Mouse (Mus musculus) gastrocnemius, postnatal 36 days (tissue): ENCODE measurements around the gene Gfi1. TPM values are rescaled to one million over a fixed set of nuclear protein-coding genes. Genes with fewer than 3 reads are reported as not detected.

Experiments
- DNase-seq, 2 experiments: peaks; one replicate each; pipeline ENCODE4 v3.0.0; 2022
- intact Hi-C: fragments of 180-260 bp; cut with DNase I; formaldehyde crosslinking; loops from one replicate; pipeline ENCODE4 v1.15.1; 2025
- total RNA-seq, 2 experiments: library from RNA; stranded (reverse); gene quantifications; 2 replicates each; pipeline ENCODE4 v1.2.3; 2021

Gene Gfi1
- total RNA-seq, 2 experiments from 2014 or later = 0.54 TPM; not detected in 1

DNA sequence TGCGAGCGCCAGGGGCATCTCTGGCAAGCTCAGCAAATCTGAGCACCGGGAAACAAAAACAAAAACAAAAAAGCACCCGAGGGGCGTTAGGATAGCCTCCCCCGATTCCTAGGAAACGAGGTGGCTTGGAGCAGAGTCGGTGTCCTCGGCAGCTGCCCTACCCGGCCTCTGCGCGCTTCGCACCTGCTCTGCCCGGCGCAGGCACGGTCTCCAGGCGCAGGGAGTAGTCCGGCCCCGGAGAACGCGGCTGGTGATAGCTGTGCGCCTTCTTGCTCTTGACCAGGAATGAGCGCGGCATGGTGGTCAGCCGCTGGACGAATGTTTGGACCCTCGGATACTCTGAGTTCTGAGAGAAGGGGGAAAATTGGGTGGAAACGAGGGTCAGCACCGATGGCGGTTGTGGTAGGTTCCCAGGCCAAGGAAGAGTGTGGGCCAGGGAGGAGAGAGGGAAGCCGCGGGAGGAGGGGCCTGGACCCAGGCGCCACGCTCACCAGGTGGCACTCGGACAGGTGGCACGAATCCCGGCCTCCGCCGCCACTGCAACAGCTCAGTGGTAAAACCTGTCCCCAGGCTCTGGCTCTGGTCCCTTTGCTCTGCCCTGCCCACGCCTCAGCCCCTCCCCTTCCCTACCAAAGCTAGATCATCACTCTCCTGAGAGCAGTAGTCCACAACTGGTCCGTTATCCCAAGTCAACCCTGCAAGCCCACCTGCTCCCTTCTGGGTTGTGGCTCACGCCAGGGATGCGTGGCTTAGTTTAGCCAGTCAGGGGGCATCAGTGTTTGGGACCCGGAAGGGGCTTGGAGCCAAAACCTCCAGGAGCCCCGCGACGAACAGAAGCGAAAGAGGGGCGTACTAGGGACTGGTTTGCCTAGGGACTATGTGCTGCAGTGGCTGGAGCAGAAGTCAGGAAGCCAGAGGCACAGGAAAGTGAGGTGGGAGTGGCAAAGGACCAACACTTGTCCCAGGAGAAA is 2.0 kb downstream of the Gfi1 start:
- intact Hi-C loops = no loop called here
- no peak for DNase-seq

DNA sequence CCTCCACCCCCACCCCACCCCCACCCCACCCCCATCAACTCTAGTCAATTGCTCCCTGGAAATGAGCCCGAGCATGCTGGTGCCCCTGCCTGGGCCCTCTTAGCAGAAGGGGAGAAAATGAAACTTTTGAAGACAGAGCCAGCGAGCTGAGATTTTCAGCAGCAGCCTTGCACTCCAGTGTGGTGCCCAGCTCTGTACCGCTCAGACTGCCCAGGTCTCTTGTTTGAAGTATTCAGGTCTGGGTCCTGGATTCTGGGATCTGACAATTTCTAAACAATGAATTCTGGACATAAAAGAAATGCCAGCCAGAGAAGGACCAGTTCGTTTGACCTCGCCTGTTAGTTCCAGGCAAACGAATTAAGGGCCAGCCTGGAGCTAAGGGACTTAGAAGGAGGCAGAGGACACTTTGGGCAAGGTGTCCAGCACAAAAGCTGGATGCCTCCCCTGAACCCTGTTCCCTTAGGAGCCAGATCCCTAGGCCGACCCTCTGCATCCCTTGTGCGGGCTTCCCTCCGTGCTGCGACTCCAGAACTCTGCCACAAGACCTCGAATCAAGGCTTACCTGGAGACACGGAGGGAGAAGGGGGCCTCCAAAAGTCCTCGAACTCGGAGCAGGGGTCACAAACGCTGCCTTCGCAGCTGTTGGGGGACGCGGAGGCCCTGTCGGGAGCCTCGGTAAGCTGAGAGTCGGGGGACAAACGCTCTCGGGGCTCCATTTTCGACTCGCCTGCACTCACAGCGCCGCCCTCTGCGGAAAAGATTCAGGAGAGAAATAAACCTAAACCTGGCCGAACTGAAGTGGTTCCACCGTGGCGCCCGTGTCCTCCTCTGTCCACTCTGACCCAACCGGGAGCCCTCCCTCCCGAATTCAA is 2.9 kb downstream of the Gfi1 start:
- intact Hi-C loops = no loop called here
- DNase-seq = peak in 1 of 2 experiments; percentile 28

GRCm38 (mm10) chr5:107721638-107722011 is 4.2 kb downstream of the Gfi1 start:
- intact Hi-C loops = no loop called here
- no peak for DNase-seq

GRCm38 (mm10) chr5:107720991-107721637 is 4.7 kb downstream of the Gfi1 start:
- intact Hi-C loops = no loop called here
- DNase-seq = no peak

DNA sequence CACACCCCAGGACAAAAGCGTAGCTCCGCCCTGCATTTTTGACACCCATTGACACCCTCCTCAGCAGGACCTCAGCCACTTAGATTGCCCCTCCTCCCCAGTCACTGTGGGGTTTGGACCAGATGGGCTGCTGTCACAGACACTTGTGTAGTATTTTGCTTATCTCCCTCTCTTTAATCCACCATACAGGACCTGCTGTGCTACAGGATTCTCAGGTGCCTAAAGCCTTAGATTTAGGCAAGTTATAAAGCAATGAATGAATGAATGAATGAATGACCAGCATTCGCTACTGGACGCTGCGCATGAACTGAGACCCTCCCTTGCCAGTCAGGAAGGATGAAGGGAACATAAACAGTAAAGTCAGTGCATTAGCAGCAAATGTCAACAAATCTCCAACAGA is 5.3 kb downstream of the Gfi1 start:
- DNase-seq = no peak
- intact Hi-C loops = no loop called here

DNA sequence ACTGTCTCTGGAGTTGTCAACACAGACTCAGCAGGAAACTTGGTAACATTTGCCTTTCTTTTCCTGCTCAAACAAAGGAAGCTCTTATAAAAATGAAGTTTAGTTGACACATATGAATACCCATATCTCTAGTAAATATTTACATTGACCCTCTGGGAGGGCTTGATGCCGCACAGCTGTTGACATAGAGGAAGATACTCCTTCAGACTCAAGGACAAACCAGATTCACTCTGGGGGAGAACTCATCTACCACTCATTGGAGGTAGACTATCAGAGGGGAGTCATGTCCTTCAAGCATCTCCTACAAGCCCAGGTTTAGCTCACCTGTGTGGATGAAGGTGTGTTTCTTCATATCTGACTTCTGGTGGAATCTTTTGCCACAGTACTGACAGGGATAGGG is 6.0 kb downstream of the Gfi1 start:
- intact Hi-C loops = no loop called here

DNA sequence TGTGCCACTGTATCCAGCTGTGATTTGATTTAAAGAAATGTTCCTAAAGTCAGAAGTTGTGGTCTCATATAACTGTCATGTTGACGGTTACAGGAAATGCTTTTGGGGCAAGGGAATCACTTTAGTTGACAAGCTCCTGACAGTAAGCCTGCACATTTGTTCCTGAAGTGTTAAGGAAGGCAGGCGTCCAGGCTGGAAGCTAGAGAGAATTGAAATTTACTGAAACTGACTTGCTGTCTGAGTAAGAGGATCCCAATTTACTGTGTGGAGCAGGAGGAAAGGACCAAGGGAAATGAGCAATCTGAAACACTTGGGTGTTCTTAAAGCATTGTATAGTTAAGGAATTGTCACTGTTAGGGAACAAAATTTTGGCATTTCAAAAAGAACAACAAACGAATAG is 6.6 kb downstream of the Gfi1 start:
- DNase-seq = no peak
- intact Hi-C loops = no loop called here

More for the DNA sequence above, 6.0 kb downstream of the Gfi1 start:
- no peak for DNase-seq

DNA sequence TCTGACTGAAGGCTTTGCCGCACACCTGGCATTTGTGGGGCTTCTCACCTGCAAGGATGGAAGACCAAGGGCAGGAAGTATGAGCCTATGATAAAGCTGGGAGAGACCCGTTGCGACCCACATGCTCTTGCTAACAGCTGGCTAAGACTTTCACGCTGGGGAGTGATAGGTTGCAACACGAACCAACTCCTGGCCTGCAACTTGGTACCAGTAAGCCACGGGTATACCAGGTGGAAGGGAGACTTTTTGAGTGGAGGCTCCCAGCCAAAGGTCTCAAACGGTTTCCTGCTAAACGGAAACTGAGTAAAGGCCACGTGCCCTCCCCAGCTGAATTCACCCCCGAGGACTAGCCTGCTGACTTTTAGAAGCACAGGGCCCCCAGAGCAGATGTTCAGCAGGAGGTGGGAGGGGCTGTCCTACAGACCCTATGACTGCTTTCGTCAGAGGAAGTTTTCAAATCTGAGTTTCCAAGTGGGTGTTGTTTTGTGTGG is 7.9 kb downstream of the Gfi1 start:
- DNase-seq = no peak
- intact Hi-C loops = no loop called here

DNA sequence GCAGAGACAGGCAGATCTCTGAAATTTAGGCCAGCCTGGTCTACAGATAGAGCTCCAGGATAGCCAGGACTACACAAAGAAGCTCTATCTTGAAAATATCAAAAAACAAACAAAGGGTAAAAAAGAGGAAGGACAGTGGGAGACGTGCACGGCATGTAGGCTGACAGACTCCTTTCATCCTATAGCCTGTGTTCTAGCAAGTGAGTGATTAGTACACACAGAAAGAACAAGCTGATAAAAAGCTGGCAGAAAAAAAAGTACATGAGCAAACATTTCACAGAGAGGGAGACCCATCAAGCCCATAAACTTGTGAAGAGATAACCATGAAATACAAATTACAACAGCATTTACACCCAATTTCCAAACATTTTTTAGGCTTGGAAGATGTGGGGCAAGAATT is 14.1 kb downstream of the Gfi1 start:
- intact Hi-C loops = no loop called here
- DNase-seq = no peak

GRCm38 (mm10) chr5:107708124-107708797 is 17.6 kb downstream of the Gfi1 start:
- intact Hi-C loops = no loop called here

DNA sequence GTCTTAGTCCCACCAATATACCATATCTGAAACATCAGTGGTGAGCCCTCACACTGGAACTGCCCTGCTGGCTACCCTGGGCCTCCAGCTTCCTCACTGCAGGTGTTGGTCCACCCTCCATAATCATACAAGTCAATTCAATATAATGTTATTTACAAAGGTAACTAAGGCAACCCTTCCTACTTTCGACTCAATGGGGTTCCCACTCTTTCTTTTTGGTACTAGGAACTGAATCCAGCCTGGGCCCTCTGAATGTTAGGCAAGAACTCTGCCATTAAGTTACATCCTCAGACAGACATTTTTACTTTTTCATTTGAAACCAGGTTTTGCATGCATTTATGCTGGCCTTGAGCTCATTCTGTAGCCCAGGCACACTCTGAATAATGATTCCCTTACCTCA is 19.6 kb downstream of the Gfi1 start:
- intact Hi-C loops = no loop called here
- no peak for DNase-seq

More at GRCm38 (mm10) chr5:107708124-107708797, 17.6 kb downstream of the Gfi1 start:
- no peak for DNase-seq

- intact Hi-C loops = no loop called here
- DNase-seq = no peak
Observed at GRCm38 (mm10) chr5:107705756-107706155, 20.1 kb downstream of the Gfi1 start.

DNA sequence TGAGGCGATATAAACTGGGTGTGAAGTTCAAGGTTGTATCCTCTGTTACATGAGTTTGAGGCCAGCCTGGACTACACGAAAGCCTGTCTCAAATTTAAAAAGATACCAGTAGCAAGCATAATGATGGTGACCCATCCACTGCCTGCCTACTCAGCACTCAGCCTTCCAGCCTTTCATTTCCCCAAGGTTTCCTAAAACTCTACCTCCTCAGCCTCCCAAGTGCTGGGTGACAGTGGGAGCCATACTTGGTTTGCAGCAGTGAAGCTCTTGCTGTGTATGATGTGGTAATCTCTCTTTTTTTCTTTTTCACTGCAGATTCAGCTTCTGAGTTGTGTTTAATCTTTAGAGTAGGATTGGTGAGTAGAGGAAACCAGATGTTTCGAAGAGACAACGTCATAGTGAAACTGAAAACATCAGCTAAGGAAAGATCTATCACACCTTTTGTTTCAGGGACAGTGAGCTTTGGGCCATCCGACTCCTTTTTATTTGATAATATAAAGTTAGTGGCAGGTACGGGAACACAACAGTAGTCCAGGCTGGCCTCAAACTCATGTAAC is 22.6 kb downstream of the Gfi1 start:
- intact Hi-C loops = no loop called here
- no peak for DNase-seq

- intact Hi-C loops = no loop called here
- no peak for DNase-seq
Observed at GRCm38 (mm10) chr5:107701658-107702057, 24.2 kb downstream of the Gfi1 start.

- intact Hi-C loops = no loop called here
- DNase-seq = no peak
Observed at GRCm38 (mm10) chr5:107700873-107701272, 25.0 kb downstream of the Gfi1 start.

- intact Hi-C loops = no loop called here
- DNase-seq = no peak
Observed at GRCm38 (mm10) chr5:107698888-107699287, 26.9 kb downstream of the Gfi1 start.

DNA sequence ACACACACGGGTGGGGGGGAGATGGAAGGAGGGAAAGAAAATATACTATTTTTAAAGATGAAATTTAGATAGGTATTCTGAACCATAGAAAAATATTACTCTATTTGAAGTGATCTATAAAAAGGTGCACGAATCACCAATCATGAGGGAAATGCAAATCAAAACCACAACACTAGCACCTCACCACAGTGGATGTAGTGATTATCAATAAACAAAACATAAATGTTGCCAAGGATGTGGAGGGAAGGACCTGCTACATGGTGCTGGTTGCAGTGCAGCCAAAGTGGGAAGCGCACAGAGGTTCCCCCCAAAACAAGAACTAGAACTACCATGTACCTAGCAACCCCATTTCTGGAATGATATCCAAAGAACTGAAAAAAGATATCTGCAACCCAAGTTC is 30.8 kb downstream of the Gfi1 start:
- no peak for DNase-seq
- intact Hi-C loops = no loop called here

- intact Hi-C loops = no loop called here
- DNase-seq = no peak
Observed at GRCm38 (mm10) chr5:107688499-107688866, 37.4 kb downstream of the Gfi1 start.

DNA sequence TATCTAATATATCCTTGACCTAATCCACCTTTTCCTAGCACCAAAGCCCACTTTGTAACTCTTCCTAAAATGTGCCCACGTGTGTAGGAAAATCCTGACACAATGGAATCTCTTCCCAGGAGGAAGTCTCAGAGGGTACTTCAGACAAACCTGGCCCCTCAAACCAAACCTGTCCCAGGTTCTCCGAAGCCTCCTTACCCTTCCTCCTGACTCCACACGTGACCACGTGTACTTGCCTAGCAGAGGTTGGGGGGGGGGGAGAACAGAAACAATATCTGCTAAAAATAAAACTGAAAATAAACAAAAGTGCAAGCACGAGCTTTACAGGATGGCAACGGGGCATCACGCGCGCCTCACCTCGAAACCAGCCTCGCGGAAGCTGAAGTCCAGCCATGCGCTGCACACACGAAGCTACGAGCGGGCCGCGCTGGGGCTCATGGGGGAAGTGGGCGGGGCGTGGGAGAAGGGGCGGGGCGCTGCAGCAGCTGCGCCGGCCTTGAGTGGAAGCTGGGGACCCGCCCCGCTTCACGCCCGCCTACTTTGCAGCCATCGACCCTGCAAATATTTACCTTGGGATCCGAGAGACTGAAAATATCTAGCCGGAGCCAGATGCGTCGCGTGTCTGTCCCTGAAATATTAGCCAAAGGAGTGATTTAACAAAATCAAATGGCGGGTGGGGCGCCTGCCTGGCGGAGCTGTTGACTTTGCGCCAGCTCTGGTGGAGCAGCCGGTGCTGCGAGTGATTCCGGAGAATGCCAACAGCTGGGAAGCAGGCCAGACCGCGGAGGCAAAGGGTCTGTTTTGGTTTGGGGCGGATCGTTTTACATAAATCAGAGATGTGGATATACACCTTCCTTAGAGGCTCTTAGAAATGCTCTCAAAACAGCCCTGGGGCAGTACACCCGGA is 38.0 kb downstream of the Gfi1 start:
- peak; percentile 18 to 28 for DNase-seq
- intact Hi-C loops = no loop called here
